Mouse (Mus musculus): ENCODE data around the gene Fut2. TPM values are rescaled to one million over a fixed set of nuclear protein-coding genes. Genes with fewer than 3 reads are reported as not detected.

Fut2 gene
- polyA plus RNA-seq (2014; fragmentation: Illumina TruSeq; extraction: RNeasy Lipid Tissue Mini Kit (QIAGEN cat#74804); ENCODE audit: low read depth, low replicate concordance): not detected

GRCm38 (mm10) chr7:45666161-45666560 is at the start of gene Fut2:
TSS of gene Fut2 (minus strand) at chr7:45666394.

GRCm38 (mm10) chr7:45715090-45715708 is 49.0 kb upstream of the Fut2 start, which contains the start of gene Rpl18:
TSS of gene Rpl18 (plus strand) at chr7:45715457.

GRCm38 (mm10) chr7:45704730-45705442 is 38.7 kb upstream of the Fut2 start, which contains the start of gene Dbp:
TSS of gene Dbp (plus strand) at chr7:45705088.

GRCm38 (mm10) chr7:45699523-45700141 is 33.4 kb upstream of the Fut2 start, which contains the start of gene Car11:
TSS of gene Car11 (plus strand) at chr7:45699843.

GRCm38 (mm10) chr7:45693921-45694591 is 27.9 kb upstream of the Fut2 start, which contains the start of gene Sec1:
TSS of gene Sec1 (minus strand) at chr7:45694402.

GRCm38 (mm10) chr7:45683396-45684050 is 17.3 kb upstream of the Fut2 start, which contains the start of gene Ntn5:
TSS of gene Ntn5 (plus strand) at chr7:45684022.

GRCm38 (mm10) chr7:45639561-45640027 is 26.6 kb downstream of the Fut2 start, which contains the start of gene Mamstr:
TSS of gene Mamstr (plus strand) at chr7:45639977.

GRCm38 (mm10) chr7:45627261-45627660 is 38.9 kb downstream of the Fut2 start, which contains the start of gene Rasip1:
TSS of gene Rasip1 (plus strand) at chr7:45627488.

GRCm38 (mm10) chr7:45621443-45621842 is 44.8 kb downstream of the Fut2 start, which contains the start of gene Izumo1:
TSS of gene Izumo1 (plus strand) at chr7:45621811.

GRCm38 (mm10) chr7:45617042-45617695 is 49.0 kb downstream of the Fut2 start, which contains the start of gene Fut1:
TSS of gene Fut1 (plus strand) at chr7:45617289.

Other genes with a start within 250 kb of the Fut2 start
- not detected for gene Lhb, start 245.6 kb downstream of the Fut2 start, polyA plus RNA-seq (2014; fragmentation: Illumina TruSeq; extraction: RNeasy Lipid Tissue Mini Kit (QIAGEN cat#74804); ENCODE audit: low read depth, low replicate concordance)
- gene Gys1, start 231.6 kb downstream of the Fut2 start, polyA plus RNA-seq (2014; fragmentation: Illumina TruSeq; extraction: RNeasy Lipid Tissue Mini Kit (QIAGEN cat#74804); ENCODE audit: low read depth, low replicate concordance): 0.64 TPM
- 0.58 TPM for gene Ruvbl2, start 228.3 kb downstream of the Fut2 start, polyA plus RNA-seq (2014; fragmentation: Illumina TruSeq; extraction: RNeasy Lipid Tissue Mini Kit (QIAGEN cat#74804); ENCODE audit: low read depth, low replicate concordance)
- gene Ftl1, start 206.5 kb downstream of the Fut2 start, polyA plus RNA-seq (2014; fragmentation: Illumina TruSeq; extraction: RNeasy Lipid Tissue Mini Kit (QIAGEN cat#74804); ENCODE audit: low read depth, low replicate concordance): 81.8 TPM
- 0.79 TPM for gene Bax, start 199.5 kb downstream of the Fut2 start, polyA plus RNA-seq (2014; fragmentation: Illumina TruSeq; extraction: RNeasy Lipid Tissue Mini Kit (QIAGEN cat#74804); ENCODE audit: low read depth, low replicate concordance)
- gene Tulp2, start 184.5 kb downstream of the Fut2 start, polyA plus RNA-seq (2014; fragmentation: Illumina TruSeq; extraction: RNeasy Lipid Tissue Mini Kit (QIAGEN cat#74804); ENCODE audit: low read depth, low replicate concordance): not detected
- gene Gm45808, start 179.6 kb downstream of the Fut2 start, polyA plus RNA-seq (2014; fragmentation: Illumina TruSeq; extraction: RNeasy Lipid Tissue Mini Kit (QIAGEN cat#74804); ENCODE audit: low read depth, low replicate concordance): not detected
- gene Dhdh, start 177.6 kb downstream of the Fut2 start, polyA plus RNA-seq (2014; fragmentation: Illumina TruSeq; extraction: RNeasy Lipid Tissue Mini Kit (QIAGEN cat#74804); ENCODE audit: low read depth, low replicate concordance): 85.8 TPM
- gene Nucb1, start 156.0 kb downstream of the Fut2 start, polyA plus RNA-seq (2014; fragmentation: Illumina TruSeq; extraction: RNeasy Lipid Tissue Mini Kit (QIAGEN cat#74804); ENCODE audit: low read depth, low replicate concordance): 38.2 TPM
- gene Ppp1r15a, start 140.1 kb downstream of the Fut2 start, polyA plus RNA-seq (2014; fragmentation: Illumina TruSeq; extraction: RNeasy Lipid Tissue Mini Kit (QIAGEN cat#74804); ENCODE audit: low read depth, low replicate concordance): 0.95 TPM
- not detected for gene Plekha4, start 140.1 kb downstream of the Fut2 start, polyA plus RNA-seq (2014; fragmentation: Illumina TruSeq; extraction: RNeasy Lipid Tissue Mini Kit (QIAGEN cat#74804); ENCODE audit: low read depth, low replicate concordance)
- gene Hsd17b14, start 111.5 kb downstream of the Fut2 start, polyA plus RNA-seq (2014; fragmentation: Illumina TruSeq; extraction: RNeasy Lipid Tissue Mini Kit (QIAGEN cat#74804); ENCODE audit: low read depth, low replicate concordance): not detected
- gene Bcat2, start 96.2 kb downstream of the Fut2 start, polyA plus RNA-seq (2014; fragmentation: Illumina TruSeq; extraction: RNeasy Lipid Tissue Mini Kit (QIAGEN cat#74804); ENCODE audit: low read depth, low replicate concordance): 3.7 TPM
- gene Fgf21, start 50.9 kb downstream of the Fut2 start, polyA plus RNA-seq (2014; fragmentation: Illumina TruSeq; extraction: RNeasy Lipid Tissue Mini Kit (QIAGEN cat#74804); ENCODE audit: low read depth, low replicate concordance): not detected
- not detected for gene Fut1, start 49.1 kb downstream of the Fut2 start, polyA plus RNA-seq (2014; fragmentation: Illumina TruSeq; extraction: RNeasy Lipid Tissue Mini Kit (QIAGEN cat#74804); ENCODE audit: low read depth, low replicate concordance)
- gene Izumo1, start 44.6 kb downstream of the Fut2 start, polyA plus RNA-seq (2014; fragmentation: Illumina TruSeq; extraction: RNeasy Lipid Tissue Mini Kit (QIAGEN cat#74804); ENCODE audit: low read depth, low replicate concordance): not detected
- gene Rasip1, start 38.9 kb downstream of the Fut2 start, polyA plus RNA-seq (2014; fragmentation: Illumina TruSeq; extraction: RNeasy Lipid Tissue Mini Kit (QIAGEN cat#74804); ENCODE audit: low read depth, low replicate concordance): not detected
- gene Mamstr, start 26.4 kb downstream of the Fut2 start, polyA plus RNA-seq (2014; fragmentation: Illumina TruSeq; extraction: RNeasy Lipid Tissue Mini Kit (QIAGEN cat#74804); ENCODE audit: low read depth, low replicate concordance): not detected
- gene Ntn5, start 17.6 kb upstream of the Fut2 start, polyA plus RNA-seq (2014; fragmentation: Illumina TruSeq; extraction: RNeasy Lipid Tissue Mini Kit (QIAGEN cat#74804); ENCODE audit: low read depth, low replicate concordance): not detected
- gene Sec1, start 28.0 kb upstream of the Fut2 start, polyA plus RNA-seq (2014; fragmentation: Illumina TruSeq; extraction: RNeasy Lipid Tissue Mini Kit (QIAGEN cat#74804); ENCODE audit: low read depth, low replicate concordance): not detected
- not detected for gene Car11, start 33.4 kb upstream of the Fut2 start, polyA plus RNA-seq (2014; fragmentation: Illumina TruSeq; extraction: RNeasy Lipid Tissue Mini Kit (QIAGEN cat#74804); ENCODE audit: low read depth, low replicate concordance)
- gene Dbp, start 38.7 kb upstream of the Fut2 start, polyA plus RNA-seq (2014; fragmentation: Illumina TruSeq; extraction: RNeasy Lipid Tissue Mini Kit (QIAGEN cat#74804); ENCODE audit: low read depth, low replicate concordance): 2.3 TPM
- 8.0 TPM for gene Rpl18, start 49.1 kb upstream of the Fut2 start, polyA plus RNA-seq (2014; fragmentation: Illumina TruSeq; extraction: RNeasy Lipid Tissue Mini Kit (QIAGEN cat#74804); ENCODE audit: low read depth, low replicate concordance)
- gene Sphk2, start 51.6 kb upstream of the Fut2 start, polyA plus RNA-seq (2014; fragmentation: Illumina TruSeq; extraction: RNeasy Lipid Tissue Mini Kit (QIAGEN cat#74804); ENCODE audit: low read depth, low replicate concordance): 1.6 TPM
- gene Fam83e, start 54.8 kb upstream of the Fut2 start, polyA plus RNA-seq (2014; fragmentation: Illumina TruSeq; extraction: RNeasy Lipid Tissue Mini Kit (QIAGEN cat#74804); ENCODE audit: low read depth, low replicate concordance): not detected
- gene Spaca4, start 59.4 kb upstream of the Fut2 start, polyA plus RNA-seq (2014; fragmentation: Illumina TruSeq; extraction: RNeasy Lipid Tissue Mini Kit (QIAGEN cat#74804); ENCODE audit: low read depth, low replicate concordance): not detected
- not detected for gene Lmtk3, start 117.3 kb upstream of the Fut2 start, polyA plus RNA-seq (2014; fragmentation: Illumina TruSeq; extraction: RNeasy Lipid Tissue Mini Kit (QIAGEN cat#74804); ENCODE audit: low read depth, low replicate concordance)
- gene Sult2b1, start 118.3 kb upstream of the Fut2 start, polyA plus RNA-seq (2014; fragmentation: Illumina TruSeq; extraction: RNeasy Lipid Tissue Mini Kit (QIAGEN cat#74804); ENCODE audit: low read depth, low replicate concordance): not detected
- 9.5 TPM for gene Cyth2, start 148.2 kb upstream of the Fut2 start, polyA plus RNA-seq (2014; fragmentation: Illumina TruSeq; extraction: RNeasy Lipid Tissue Mini Kit (QIAGEN cat#74804); ENCODE audit: low read depth, low replicate concordance)
- gene Kcnj14, start 158.4 kb upstream of the Fut2 start, polyA plus RNA-seq (2014; fragmentation: Illumina TruSeq; extraction: RNeasy Lipid Tissue Mini Kit (QIAGEN cat#74804); ENCODE audit: low read depth, low replicate concordance): not detected
- gene Grwd1, start 164.6 kb upstream of the Fut2 start, polyA plus RNA-seq (2014; fragmentation: Illumina TruSeq; extraction: RNeasy Lipid Tissue Mini Kit (QIAGEN cat#74804); ENCODE audit: low read depth, low replicate concordance): 0.66 TPM
- gene Kdelr1, start 206.4 kb upstream of the Fut2 start, polyA plus RNA-seq (2014; fragmentation: Illumina TruSeq; extraction: RNeasy Lipid Tissue Mini Kit (QIAGEN cat#74804); ENCODE audit: low read depth, low replicate concordance): 63.8 TPM
- gene Grin2d, start 212.0 kb upstream of the Fut2 start, polyA plus RNA-seq (2014; fragmentation: Illumina TruSeq; extraction: RNeasy Lipid Tissue Mini Kit (QIAGEN cat#74804); ENCODE audit: low read depth, low replicate concordance): not detected
- gene Syngr4, start 230.3 kb upstream of the Fut2 start, polyA plus RNA-seq (2014; fragmentation: Illumina TruSeq; extraction: RNeasy Lipid Tissue Mini Kit (QIAGEN cat#74804); ENCODE audit: low read depth, low replicate concordance): not detected
- gene Tmem143, start 230.5 kb upstream of the Fut2 start, polyA plus RNA-seq (2014; fragmentation: Illumina TruSeq; extraction: RNeasy Lipid Tissue Mini Kit (QIAGEN cat#74804); ENCODE audit: low read depth, low replicate concordance): 2.9 TPM

All from liver, adult 10 weeks (tissue).